Mouse (Mus musculus) urinary bladder, postnatal 36 days (tissue): ENCODE measurements around the gene Serpina3k.
"Not testable (repeated sequence)": the region's sequence is repeated elsewhere in the genome, so short reads cannot be mapped to it uniquely, and the experiment has no call there.

Source experiments
- DNase-seq, 2 experiments: peaks; one replicate each; pipeline ENCODE4 v3.0.0; 2022; ENCODE audit warnings: low spot score in 2 of 2, mixed read lengths in 1 of 2

Gene Serpina3k

GRCm38 (mm10) chr12:104388477-104388876 is 50.2 kb downstream of the Serpina3k start:
- no peak for DNase-seq

GRCm38 (mm10) chr12:104391057-104391456 is 52.8 kb downstream of the Serpina3k start:
- DNase-seq: not testable (repeated sequence)
